8 mouse cellular contexts compared by ENCODE assay signal in genomic region chr9:54286331-54286987, GRCm38 (mm10). TPM values are rescaled to one million over a fixed set of nuclear protein-coding genes. Genes with fewer than 3 reads are reported as not detected.
DNase-seq lines count a peak whose midpoint lies in the region; ATAC-seq and TF ChIP-seq lines count a peak whose summit lies in the region.

TSS of gene Gldn (plus strand) at chr9:54286486.

- DNase-seq in layer of hippocampus, adult 2 months (ENCODE audit: low spot score in 2 of 2), result no peak
- DNase-seq in layer of hippocampus, adult 9-10 months (ENCODE audit: low spot score), result no peak
- peak; percentile 57 for DNase-seq in adrenal gland, postnatal 14 days
- peak; percentile 16 for DNase-seq in retina, postnatal 7 days (ENCODE audit: low read depth, low spot score)
- no peak for DNase-seq in urinary bladder, postnatal 14 days (ENCODE audit: low spot score)
- DNase-seq in thymus, postnatal 0 days (ENCODE audit: low spot score), result no peak

- peak within 1 kb of the TSS; percentile 67 for H3K9ac ChIP-seq in forebrain, embryonic 16.5 days (replicated peaks; ENCODE audit: low read depth, low read length)
- peak within 1 kb of the TSS; percentile 57 for H3K9ac ChIP-seq in limb, embryonic 13.5 days

- peak; percentile 52 for TF ChIP-seq CTCF in layer of hippocampus, adult 2 months (conservative IDR thresholded peaks at IDR 0.05)

- peak within 1 kb of the TSS; percentile 43 for H3K27ac ChIP-seq in layer of hippocampus, adult 2 months
- H3K27ac ChIP-seq in forebrain, embryonic 16.5 days (ENCODE audit: low read length), result no peak within 1 kb of the TSS
- no peak within 1 kb of the TSS for H3K27ac ChIP-seq in limb, embryonic 13.5 days

- 2% methylated on average over 61 of the region's 61 CpGs for WGBS in forebrain, embryonic 16.5 days
- 3% methylated on average over 61 of the region's 61 CpGs for WGBS in limb, embryonic 13.5 days

- H3K4me3 ChIP-seq in layer of hippocampus, adult 2 months, result peak within 1 kb of the TSS; percentile 61
- H3K4me3 ChIP-seq in forebrain, embryonic 16.5 days (replicated peaks; ENCODE audit: low read length), result peak within 1 kb of the TSS; percentile 50
- peak within 1 kb of the TSS; percentile 47 for H3K4me3 ChIP-seq in limb, embryonic 13.5 days

- ATAC-seq in forebrain, embryonic 16.5 days, result peak; percentile 72
- ATAC-seq in limb, embryonic 13.5 days (ENCODE audit: low FRiP score, low read depth), result no peak; the same call in 1 of the 2 replicates

- peaks cover 5% of the 10 kb centered on the region for H3K27me3 ChIP-seq in forebrain, embryonic 16.5 days (replicated peaks; ENCODE audit: control insufficient read depth, insufficient read depth, low read length)
- peaks cover 37% of the 10 kb centered on the region for H3K27me3 ChIP-seq in limb, embryonic 13.5 days

- peak within 1 kb of the TSS; percentile 93 for H3K4me2 ChIP-seq in forebrain, embryonic 16.5 days (ENCODE audit: low read length)
- H3K4me2 ChIP-seq in limb, embryonic 13.5 days (replicated peaks), result peak within 1 kb of the TSS; percentile 90

- peaks cover 8% of the 10 kb centered on the region for H3K4me1 ChIP-seq in forebrain, embryonic 16.5 days (replicated peaks; ENCODE audit: control insufficient read depth, insufficient read depth, low read length)
- peaks cover 8% of the 10 kb centered on the region for H3K4me1 ChIP-seq in limb, embryonic 13.5 days

- H3K36me3 ChIP-seq in forebrain, embryonic 16.5 days (ENCODE audit: control insufficient read depth, insufficient read depth), result no peaks in the 10 kb centered on the region
- H3K36me3 ChIP-seq in limb, embryonic 13.5 days, result no peaks in the 10 kb centered on the region

- no peaks in the 10 kb centered on the region for H3K9me3 ChIP-seq in forebrain, embryonic 16.5 days (ENCODE audit: control insufficient read depth, low read length)
- no peaks in the 10 kb centered on the region for H3K9me3 ChIP-seq in limb, embryonic 13.5 days

RNA-seq across cellular contexts. Expression of gene Gldn, which starts in this region (rescaled TPM):
- total RNA-seq in layer of hippocampus, adult 2 months (2021), result 1 to 10 TPM; 1.1 to 1.6 TPM
- 5.3 and 5.4 TPM in 2 replicates for total RNA-seq in adrenal gland, postnatal 14 days (2021)
- 0.11 and 0.34 TPM in 2 replicates for polyA plus RNA-seq in forebrain, embryonic 16.5 days (2015; fragmentation: Nextera tagmentation; extraction: Ambion mirVana)
- 0.25 and 0.34 TPM in 2 replicates for polyA plus RNA-seq in limb, embryonic 13.5 days (2015; fragmentation: Nextera tagmentation; extraction: Ambion mirVana)
- 0.08 TPM in 1 of 2 replicates, not detected in the other for polyA plus RNA-seq in thymus, postnatal 0 days (2015; fragmentation: Nextera tagmentation; extraction: Ambion mirVana)

Comparison
In these comparisons a context has a peak if more than half of its experiments do, and no peak if none do; other contexts are left out.
1. Peak in ATAC-seq, H3K4me3 ChIP-seq, H3K9ac ChIP-seq and H3K4me2 ChIP-seq in forebrain, embryonic 16.5 days; RNA of the gene not detected or under 1 TPM.
2. DNase-seq: peak in adrenal gland, postnatal 14 days (single experiment) and retina, postnatal 7 days (single experiment); none in layer of hippocampus, adult 2 months (0 of 2), layer of hippocampus, adult 9-10 months (single experiment), urinary bladder, postnatal 14 days (single experiment) and thymus, postnatal 0 days (single experiment).
3. Peak in every context shown above with its lines, with median percentiles within 50 percentile points of each other: H3K4me3 ChIP-seq.